Mouse (Mus musculus): ENCODE results near the gene Plek2. TPM values are rescaled to one million over a fixed set of nuclear protein-coding genes. Genes with fewer than 3 reads are reported as not detected.

Gene Plek2
- polyA plus RNA-seq (2021) = 0.09 TPM

DNA sequence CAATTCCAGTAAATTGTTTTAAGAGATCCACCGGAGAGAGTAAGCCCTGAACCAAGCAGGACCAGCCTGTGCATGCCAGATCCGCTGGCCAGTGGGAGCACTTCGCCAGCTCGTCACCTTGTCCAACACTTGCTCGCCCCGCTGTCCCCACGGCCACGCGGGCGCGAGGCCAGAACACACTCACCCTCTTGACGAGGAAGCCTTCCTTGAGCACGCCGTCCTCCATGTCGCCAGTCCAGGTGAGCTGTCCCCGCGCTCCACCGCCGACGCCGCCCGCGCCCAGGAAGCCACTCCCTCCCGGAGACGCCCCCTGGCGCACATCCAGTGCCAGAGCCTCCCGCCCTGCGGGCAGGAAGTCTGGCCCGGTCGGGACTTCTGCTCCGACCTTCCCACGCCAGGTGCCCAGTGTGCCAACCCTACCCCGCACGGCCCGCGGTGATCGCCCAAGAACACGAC, at the start of gene Plek2:
Gene Plek2, minus strand, starts transcription at position 258 of the 456 bp plus-strand sequence.
- DNase-seq (ENCODE audit: low read depth, low spot score) = no peak
- CTCF ChIA-PET = no interaction called here
- in situ Hi-C loops (cut with MboI; ENCODE audit: low pct_unique_long_range_greater_than_20kb) = no loop called here
- no peaks in the 10 kb centered on the region for H3K27me3 ChIP-seq
- no peak for TF ChIP-seq CTCF (IDR thresholded peaks at IDR 0.05)
- POLR2A ChIA-PET = no interaction called here
- ATAC-seq = no peak

DNA sequence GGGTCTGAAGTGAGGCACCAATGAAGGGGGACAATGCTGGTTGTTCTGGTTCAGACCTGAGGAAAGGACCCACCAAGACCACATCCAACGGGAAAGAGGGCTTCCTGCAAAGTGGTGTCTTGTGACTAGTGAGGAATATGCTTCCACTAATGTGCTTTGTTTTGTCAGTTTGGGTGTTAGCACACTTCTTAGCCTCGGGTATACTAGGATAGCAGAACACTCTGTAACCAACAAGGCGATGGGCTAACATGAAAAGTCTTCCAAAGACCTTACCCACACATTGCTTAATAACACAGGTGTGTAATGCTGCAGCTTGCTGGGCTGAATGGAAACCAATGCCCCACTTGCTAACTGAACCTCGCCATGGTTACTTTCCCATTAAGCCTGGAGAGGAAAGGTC, 49.6 kb upstream of the Plek2 start:
- ChIA-PET CTCF (interaction anchor here (1.4 kb wide), 1 partner anchor 17 kb away, joined by 3 read pairs; no protein-coding TSS in a partner anchor), POLR2A (no interaction called here)
- DNase-seq (ENCODE audit: low read depth, low spot score) (no peak), ATAC-seq (no peak)
- TF ChIP-seq CTCF (IDR thresholded peaks at IDR 0.05) = no peak
- H3K27me3 ChIP-seq = no peaks in the 10 kb centered on the region
- in situ Hi-C loops (cut with MboI; ENCODE audit: low pct_unique_long_range_greater_than_20kb) = no loop called here

DNA sequence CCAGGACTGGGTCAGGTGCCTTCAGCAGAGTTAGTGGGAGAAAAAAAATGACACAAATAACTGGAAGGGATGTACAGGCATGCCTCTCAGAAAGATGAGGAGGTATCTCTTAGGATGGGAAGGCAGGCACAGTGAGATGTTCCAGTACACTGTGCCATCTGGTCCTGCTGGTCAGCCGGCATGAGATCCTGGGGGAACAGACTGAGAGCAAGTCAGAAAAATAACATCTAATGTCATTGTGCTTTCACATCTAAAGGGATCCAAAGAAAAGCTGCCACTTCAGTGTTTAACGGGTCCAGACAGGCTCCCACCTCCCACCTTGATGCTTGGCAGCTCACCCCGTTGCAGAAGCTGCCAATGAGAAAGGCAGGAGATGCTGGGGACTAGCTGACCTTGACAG, 45.7 kb upstream of the Plek2 start:
- ChIA-PET CTCF (no interaction called here), POLR2A (no interaction called here)
- ATAC-seq (no peak), DNase-seq (ENCODE audit: low read depth, low spot score) (no peak)
- no peak for TF ChIP-seq CTCF (IDR thresholded peaks at IDR 0.05)
- H3K27me3 ChIP-seq = no peaks in the 10 kb centered on the region
- in situ Hi-C loops (cut with MboI; ENCODE audit: low pct_unique_long_range_greater_than_20kb) = no loop called here

GRCm38 (mm10) chr12:78952053-78952452, 45.3 kb upstream of the Plek2 start:
- no peaks in the 10 kb centered on the region for H3K27me3 ChIP-seq
- in situ Hi-C loops (cut with MboI; ENCODE audit: low pct_unique_long_range_greater_than_20kb) = no loop called here
- CTCF ChIA-PET = no interaction called here
- POLR2A ChIA-PET = no interaction called here
- DNase-seq (ENCODE audit: low read depth, low spot score) (no peak), ATAC-seq (no peak)
- no peak for TF ChIP-seq CTCF (IDR thresholded peaks at IDR 0.05)

GRCm38 (mm10) chr12:78947661-78948060, 40.9 kb upstream of the Plek2 start:
- ATAC-seq = no peak
- DNase-seq (ENCODE audit: low read depth, low spot score) = no peak
- POLR2A ChIA-PET = no interaction called here
- H3K27me3 ChIP-seq = peaks cover 2% of the 10 kb centered on the region
- CTCF ChIA-PET = no interaction called here
- in situ Hi-C loops (cut with MboI; ENCODE audit: low pct_unique_long_range_greater_than_20kb) = no loop called here
- TF ChIP-seq CTCF (IDR thresholded peaks at IDR 0.05) = no peak

- in situ Hi-C loops (cut with MboI; ENCODE audit: low pct_unique_long_range_greater_than_20kb) = no loop called here
- POLR2A ChIA-PET = no interaction called here
- DNase-seq (ENCODE audit: low read depth, low spot score) (no peak), ATAC-seq (no peak)
- no peak for TF ChIP-seq CTCF (IDR thresholded peaks at IDR 0.05)
- peaks cover 2% of the 10 kb centered on the region for H3K27me3 ChIP-seq
- CTCF ChIA-PET = no interaction called here
These were observed 40.4 kb upstream of the Plek2 start for GRCm38 (mm10) chr12:78947161-78947560.

- ATAC-seq (no peak), DNase-seq (ENCODE audit: low read depth, low spot score) (no peak)
- H3K27me3 ChIP-seq = peaks cover 2% of the 10 kb centered on the region
- in situ Hi-C loops (cut with MboI; ENCODE audit: low pct_unique_long_range_greater_than_20kb) = no loop called here
- POLR2A ChIA-PET = no interaction called here
- CTCF ChIA-PET = interaction anchor here (3.2 kb wide), 1 partner anchor 24 kb away, joined by 8 read pairs; no protein-coding TSS in a partner anchor
- no peak for TF ChIP-seq CTCF (IDR thresholded peaks at IDR 0.05)
These were observed 36.2 kb upstream of the Plek2 start for GRCm38 (mm10) chr12:78942931-78943330.

DNA sequence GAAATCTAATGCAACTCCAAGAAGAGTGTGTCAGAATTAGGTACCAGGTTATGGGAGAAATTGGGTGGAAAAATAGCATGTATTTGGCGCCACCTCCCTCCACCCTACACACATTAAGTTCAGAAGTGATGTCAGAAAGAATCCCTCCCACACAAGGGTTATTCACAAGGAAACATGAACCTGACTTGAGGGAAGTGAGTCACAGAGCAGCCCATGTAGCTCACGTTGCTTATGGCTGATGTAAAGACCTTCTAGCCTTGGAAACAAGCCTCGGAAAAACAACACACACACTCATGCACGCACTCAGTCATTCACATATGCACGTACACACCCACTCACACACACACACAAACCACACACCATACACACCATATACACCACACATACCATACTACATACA, 33.3 kb upstream of the Plek2 start:
- in situ Hi-C loops (cut with MboI; ENCODE audit: low pct_unique_long_range_greater_than_20kb) = no loop called here
- peaks cover 2% of the 10 kb centered on the region for H3K27me3 ChIP-seq
- ChIA-PET CTCF (interaction anchor here (1.0 kb wide), 1 partner anchor 16 kb away, joined by 3 read pairs; no protein-coding TSS in a partner anchor), POLR2A (no interaction called here)
- ATAC-seq (no peak), DNase-seq (ENCODE audit: low read depth, low spot score) (no peak)
- TF ChIP-seq CTCF (IDR thresholded peaks at IDR 0.05) = no peak

- in situ Hi-C loops (cut with MboI; ENCODE audit: low pct_unique_long_range_greater_than_20kb) = no loop called here
- ChIA-PET CTCF (interaction anchor here (1.0 kb wide), 1 partner anchor 16 kb away, joined by 3 read pairs; no protein-coding TSS in a partner anchor), POLR2A (no interaction called here)
- TF ChIP-seq CTCF (IDR thresholded peaks at IDR 0.05) = no peak
- H3K27me3 ChIP-seq = peaks cover under 1% of the 10 kb centered on the region
- no peak for ATAC-seq
- DNase-seq (ENCODE audit: low read depth, low spot score) = no peak
These were observed 32.8 kb upstream of the Plek2 start for GRCm38 (mm10) chr12:78939393-78940037.

DNA sequence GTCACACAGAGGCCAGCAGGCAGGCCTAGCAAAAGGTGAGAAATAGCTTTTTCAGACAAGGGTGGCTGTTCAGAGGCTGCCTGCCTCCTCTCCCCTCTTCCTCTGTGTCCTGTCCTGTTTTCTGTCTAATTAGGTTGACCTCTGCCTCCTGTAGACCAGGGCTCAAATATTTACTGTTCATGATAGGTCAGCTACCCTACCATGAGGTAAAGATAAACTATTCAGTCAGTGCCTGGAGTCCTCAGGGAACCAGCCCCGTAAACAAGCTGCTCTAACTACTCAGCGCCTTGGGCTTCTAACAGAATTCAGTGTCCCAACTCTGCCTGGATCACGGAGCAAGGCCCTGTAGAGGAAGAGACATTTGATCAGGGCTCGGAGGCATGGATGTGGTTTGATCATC, 29.7 kb upstream of the Plek2 start:
- DNase-seq (ENCODE audit: low read depth, low spot score) = no peak
- no peak for ATAC-seq
- H3K27me3 ChIP-seq = no peaks in the 10 kb centered on the region
- ChIA-PET POLR2A (interaction anchor here (0.6 kb wide), 1 partner anchor 13 kb away, joined by 3 read pairs; no protein-coding TSS in a partner anchor), CTCF (no interaction called here)
- in situ Hi-C loops (cut with MboI; ENCODE audit: low pct_unique_long_range_greater_than_20kb) = no loop called here
- no peak for TF ChIP-seq CTCF (IDR thresholded peaks at IDR 0.05)

GRCm38 (mm10) chr12:78929900-78930299, 23.1 kb upstream of the Plek2 start:
- TF ChIP-seq CTCF (IDR thresholded peaks at IDR 0.05) = no peak
- CTCF ChIA-PET = interaction anchor here (1.3 kb wide), 1 partner anchor 11 kb away, joined by 3 read pairs; no protein-coding TSS in a partner anchor
- no peaks in the 10 kb centered on the region for H3K27me3 ChIP-seq
- POLR2A ChIA-PET = no interaction called here
- DNase-seq (ENCODE audit: low read depth, low spot score) = no peak
- ATAC-seq = no peak
- in situ Hi-C loops (cut with MboI; ENCODE audit: low pct_unique_long_range_greater_than_20kb) = no loop called here

DNA sequence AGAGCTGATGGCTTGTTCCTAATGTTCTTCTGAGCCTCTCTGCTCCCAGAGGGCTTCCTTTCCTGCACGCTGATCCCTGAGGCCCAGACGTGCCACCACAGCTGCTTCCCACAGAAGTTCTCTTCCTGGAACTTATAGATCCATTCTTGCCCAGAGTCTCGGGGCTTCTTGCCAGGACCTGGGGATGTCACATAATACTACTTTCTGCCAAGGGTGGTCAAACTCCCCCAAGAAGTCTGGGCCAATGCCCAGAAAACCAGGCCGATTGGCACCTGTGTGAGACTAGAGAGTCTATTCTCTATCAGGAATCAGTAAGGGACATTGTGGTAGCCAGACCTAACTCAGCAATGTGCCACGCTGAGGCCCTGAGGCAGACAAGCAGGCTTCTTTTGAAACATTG, 20.5 kb upstream of the Plek2 start:
- in situ Hi-C loops (cut with MboI; ENCODE audit: low pct_unique_long_range_greater_than_20kb) = no loop called here
- TF ChIP-seq CTCF (IDR thresholded peaks at IDR 0.05) = no peak
- CTCF ChIA-PET = no interaction called here
- POLR2A ChIA-PET = interaction anchor here (0.7 kb wide), 1 partner anchor 10 kb away, joined by 4 read pairs; no protein-coding TSS in a partner anchor
- H3K27me3 ChIP-seq = no peaks in the 10 kb centered on the region
- DNase-seq (ENCODE audit: low read depth, low spot score) = no peak
- no peak for ATAC-seq

Data from Patski (cell line).